Mouse (Mus musculus) limb, embryonic 13.5 days (tissue): Measurements from ENCODE around the gene Defb20. TPM values are rescaled to one million over a fixed set of nuclear protein-coding genes. Genes with fewer than 3 reads are reported as not detected.

Experiments
- ATAC-seq: fragments of 200-750 bp; cut with Nextera tagmentation; 2 replicates; pipeline ENCODE4 v1.8.0; 2017; ENCODE audit warnings: low read depth, moderate number of reproducible peaks, moderate TSS enrichment; ENCODE audit not compliant: low FRiP score
- H3K27ac ChIP-seq: fragments of 300-500 bp; sonication (generic); 2 replicates; pipeline ENCODE4 v1.5.1; 2015; ENCODE audit warnings: inconsistent platforms, mild to moderate bottlenecking, moderate library complexity
- H3K27me3 ChIP-seq: fragments of 300-500 bp; sonication (generic); 2 replicates; pipeline ENCODE4 v1.6.1; 2015; ENCODE audit warnings: mild to moderate bottlenecking, inconsistent platforms
- H3K36me3 ChIP-seq: fragments of 300-500 bp; sonication (generic); 2 replicates; pipeline ENCODE4 v1.6.1; 2015; ENCODE audit warnings: inconsistent platforms, mild to moderate bottlenecking, moderate library complexity
- H3K4me1 ChIP-seq: fragments of 300-500 bp; sonication (generic); 2 replicates; pipeline ENCODE4 v1.6.1; 2015; ENCODE audit warnings: inconsistent platforms
- H3K4me2 ChIP-seq: fragments of 300-500 bp; sonication (generic); replicated peaks from 2 replicates; pipeline ENCODE4 v1.6.1; 2015; ENCODE audit warnings: inconsistent platforms, mild to moderate bottlenecking, moderate library complexity
- H3K4me3 ChIP-seq: fragments of 300-500 bp; sonication (generic); 2 replicates; pipeline ENCODE4 v1.5.1; 2015; ENCODE audit warnings: moderate library complexity, mild to moderate bottlenecking, inconsistent platforms
- H3K9ac ChIP-seq: fragments of 300-500 bp; sonication (generic); 2 replicates; pipeline ENCODE4 v1.6.1; 2015; ENCODE audit warnings: mild to moderate bottlenecking, inconsistent platforms
- H3K9me3 ChIP-seq: fragments of 300-500 bp; sonication (generic); 2 replicates; pipeline ENCODE4 v1.6.1; 2016; ENCODE audit warnings: inconsistent platforms
- WGBS: fragments of 180-500 bp; shearing (Covaris S2); methylation state at CpG from one replicate; pipeline ENCODE4 v1.1.7; 2015; 5-methylcytosine and 5-hydroxymethylcytosine counted together
- polyA plus RNA-seq: library from polyadenylated mRNA; unstranded; fragments of >200 nt; fragmentation: Nextera tagmentation; extraction: Ambion mirVana; gene quantifications from 2 replicates; pipeline ENCODE4 v1.2.1, GENCODE M21; 2015

The Defb20 gene
- polyA plus RNA-seq, 1 experiment from 2014 or later: not detected

GRCm38 (mm10) chr2:152452101-152452781 lies 24.6 kb upstream of the Defb20 start:
- H3K4me2 ChIP-seq: no peak overlapping the region
- no peaks in the 10 kb centered on the region for H3K9me3 ChIP-seq
- WGBS: 78% methylated on average over 4 of the region's 4 CpGs
- 0 out of 2 replicates have a peak, but pooled peaks cover 4% of the 10 kb centered on the region for H3K4me1 ChIP-seq
- H3K4me3 ChIP-seq: no peak overlapping the region
- no peak overlapping the region for H3K27ac ChIP-seq
- no peaks in the 10 kb centered on the region for H3K36me3 ChIP-seq
- H3K9ac ChIP-seq: no peak overlapping the region
- H3K27me3 ChIP-seq: no peaks in the 10 kb centered on the region
- ATAC-seq: peak; percentile 57

GRCm38 (mm10) chr2:152459241-152459640 lies 17.6 kb upstream of the Defb20 start:
- no peak for ATAC-seq
- 38% methylated on average over 13 of the region's 13 CpGs for WGBS
- Histone ChIP-seq H3K9me3 (no peaks in the 10 kb centered on the region), H3K4me1 (peaks cover 11% of the 10 kb centered on the region), H3K27me3 (peaks cover 10% of the 10 kb centered on the region; the same call in 1 of the 2 replicates), H3K4me2 (no peak overlapping the region), H3K27ac (no peak overlapping the region), H3K4me3 (no peak overlapping the region), H3K36me3 (no peaks in the 10 kb centered on the region), H3K9ac (no peak overlapping the region)

- Histone ChIP-seq H3K4me3 (no peak within 1 kb of the TSS), H3K9me3 (no peaks in the 10 kb centered on the region), H3K4me2 (no peak within 1 kb of the TSS), H3K9ac (no peak within 1 kb of the TSS), H3K27ac (no peak within 1 kb of the TSS), H3K4me1 (0 out of 2 replicates have a peak, but pooled peaks cover under 1% of the 10 kb centered on the region), H3K36me3 (no peaks in the 10 kb centered on the region), H3K27me3 (peaks cover 9% of the 10 kb centered on the region)
- WGBS: 81% methylated on average over 3 of the region's 3 CpGs
- ATAC-seq: no peak
These were observed 12.2 kb upstream of the Defb20 start, which contains the start of gene Defb23 for GRCm38 (mm10) chr2:152464570-152465150. Defb23 (minus strand) TSS chr2:152464620.

GRCm38 (mm10) chr2:152470973-152471372 lies 5.9 kb upstream of the Defb20 start:
- ATAC-seq: no peak
- 32% methylated on average over 7 of the region's 7 CpGs for WGBS
- Histone ChIP-seq H3K27ac (no peak overlapping the region), H3K9ac (no peak overlapping the region), H3K27me3 (peaks cover 11% of the 10 kb centered on the region), H3K4me2 (no peak overlapping the region), H3K36me3 (no peaks in the 10 kb centered on the region), H3K4me3 (no peak overlapping the region), H3K4me1 (no peaks in the 10 kb centered on the region), H3K9me3 (no peaks in the 10 kb centered on the region)

GRCm38 (mm10) chr2:152472434-152472833 lies 4.4 kb upstream of the Defb20 start:
- WGBS: 34% methylated on average over 3 of the region's 3 CpGs
- no peak for ATAC-seq
- no peak overlapping the region for H3K27ac ChIP-seq

GRCm38 (mm10) chr2:152480881-152481280 lies 4.0 kb downstream of the Defb20 start:
- H3K4me3 ChIP-seq: no peak overlapping the region
- no peaks in the 10 kb centered on the region for H3K9me3 ChIP-seq
- no peak overlapping the region for H3K4me2 ChIP-seq
- WGBS: 88% methylated on average over 3 of the region's 3 CpGs
- no peak overlapping the region for H3K27ac ChIP-seq
- H3K36me3 ChIP-seq: no peaks in the 10 kb centered on the region
- no peaks in the 10 kb centered on the region for H3K27me3 ChIP-seq
- H3K4me1 ChIP-seq: no peaks in the 10 kb centered on the region
- no peak overlapping the region for H3K9ac ChIP-seq
- ATAC-seq: no peak

More at GRCm38 (mm10) chr2:152472434-152472833, 4.4 kb upstream of the Defb20 start:
- no peak overlapping the region for H3K9ac ChIP-seq
- H3K4me3 ChIP-seq: no peak overlapping the region
- H3K27me3 ChIP-seq: peaks cover 11% of the 10 kb centered on the region
- H3K36me3 ChIP-seq: no peaks in the 10 kb centered on the region
- no peaks in the 10 kb centered on the region for H3K9me3 ChIP-seq
- no peak overlapping the region for H3K4me2 ChIP-seq
- no peaks in the 10 kb centered on the region for H3K4me1 ChIP-seq

GRCm38 (mm10) chr2:152481726-152482125 lies 4.9 kb downstream of the Defb20 start:
- Histone ChIP-seq H3K36me3 (no peaks in the 10 kb centered on the region), H3K27me3 (no peaks in the 10 kb centered on the region), H3K9me3 (no peaks in the 10 kb centered on the region), H3K4me2 (no peak overlapping the region), H3K4me3 (no peak overlapping the region), H3K9ac (no peak overlapping the region), H3K27ac (no peak overlapping the region), H3K4me1 (no peaks in the 10 kb centered on the region)
- WGBS: 64% methylated on average over 7 of the region's 7 CpGs
- no peak for ATAC-seq

GRCm38 (mm10) chr2:152487024-152487423 lies 10.2 kb downstream of the Defb20 start:
- H3K36me3 ChIP-seq: no peaks in the 10 kb centered on the region
- H3K9ac ChIP-seq: no peak overlapping the region
- no peaks in the 10 kb centered on the region for H3K27me3 ChIP-seq
- no peaks in the 10 kb centered on the region for H3K9me3 ChIP-seq
- 74% methylated on average over 2 of the region's 2 CpGs for WGBS
- H3K4me2 ChIP-seq: no peak overlapping the region
- H3K4me3 ChIP-seq: no peak overlapping the region
- ATAC-seq: no peak
- H3K4me1 ChIP-seq: no peaks in the 10 kb centered on the region
- no peak overlapping the region for H3K27ac ChIP-seq

GRCm38 (mm10) chr2:152490038-152490437 lies 13.2 kb downstream of the Defb20 start, which contains the start of gene Defb22:
Defb22 (minus strand) TSS chr2:152490138.
- Histone ChIP-seq H3K4me2 (no peak within 1 kb of the TSS), H3K9me3 (no peaks in the 10 kb centered on the region), H3K36me3 (no peaks in the 10 kb centered on the region), H3K27me3 (no peaks in the 10 kb centered on the region), H3K27ac (no peak within 1 kb of the TSS), H3K4me1 (no peaks in the 10 kb centered on the region), H3K9ac (no peak within 1 kb of the TSS), H3K4me3 (no peak within 1 kb of the TSS)
- no peak for ATAC-seq

GRCm38 (mm10) chr2:152493151-152493550 lies 16.3 kb downstream of the Defb20 start:
- no peak overlapping the region for H3K27ac ChIP-seq
- H3K9ac ChIP-seq: no peak overlapping the region
- ATAC-seq: no peak
- no peaks in the 10 kb centered on the region for H3K9me3 ChIP-seq
- no peak overlapping the region for H3K4me3 ChIP-seq
- no peaks in the 10 kb centered on the region for H3K36me3 ChIP-seq
- WGBS: 71% methylated on average over 6 of the region's 6 CpGs
- H3K27me3 ChIP-seq: no peaks in the 10 kb centered on the region
- H3K4me2 ChIP-seq: no peak overlapping the region
- H3K4me1 ChIP-seq: no peaks in the 10 kb centered on the region

- no peak overlapping the region for H3K27ac ChIP-seq
- no peak overlapping the region for H3K4me2 ChIP-seq
- no peak for ATAC-seq
- no peak overlapping the region for H3K9ac ChIP-seq
- 62% methylated on average over 6 of the region's 6 CpGs for WGBS
- H3K9me3 ChIP-seq: no peaks in the 10 kb centered on the region
- no peaks in the 10 kb centered on the region for H3K36me3 ChIP-seq
- no peaks in the 10 kb centered on the region for H3K27me3 ChIP-seq
- no peak overlapping the region for H3K4me3 ChIP-seq
- H3K4me1 ChIP-seq: no peaks in the 10 kb centered on the region
These were observed 21.2 kb downstream of the Defb20 start for GRCm38 (mm10) chr2:152498020-152498419.

GRCm38 (mm10) chr2:152500204-152500862 lies 23.5 kb downstream of the Defb20 start:
- Histone ChIP-seq H3K4me3 (no peak overlapping the region), H3K36me3 (no peaks in the 10 kb centered on the region), H3K27me3 (no peaks in the 10 kb centered on the region), H3K27ac (no peak overlapping the region), H3K9ac (no peak overlapping the region), H3K4me2 (no peak overlapping the region), H3K4me1 (no peaks in the 10 kb centered on the region), H3K9me3 (no peaks in the 10 kb centered on the region)
- 71% methylated on average over 7 of the region's 7 CpGs for WGBS
- ATAC-seq: no peak
